Mouse (Mus musculus): Measurements from ENCODE around the gene Tle4. TPM values are rescaled to one million over a fixed set of nuclear protein-coding genes. Genes with fewer than 3 reads are reported as not detected.
"Not testable (repeated sequence)": the region's sequence is repeated elsewhere in the genome, so short reads cannot be mapped to it uniquely, and the experiment has no call there.

The Tle4 gene
- total RNA-seq (2017): 41.7 and 43.0 TPM in 2 replicates

DNA sequence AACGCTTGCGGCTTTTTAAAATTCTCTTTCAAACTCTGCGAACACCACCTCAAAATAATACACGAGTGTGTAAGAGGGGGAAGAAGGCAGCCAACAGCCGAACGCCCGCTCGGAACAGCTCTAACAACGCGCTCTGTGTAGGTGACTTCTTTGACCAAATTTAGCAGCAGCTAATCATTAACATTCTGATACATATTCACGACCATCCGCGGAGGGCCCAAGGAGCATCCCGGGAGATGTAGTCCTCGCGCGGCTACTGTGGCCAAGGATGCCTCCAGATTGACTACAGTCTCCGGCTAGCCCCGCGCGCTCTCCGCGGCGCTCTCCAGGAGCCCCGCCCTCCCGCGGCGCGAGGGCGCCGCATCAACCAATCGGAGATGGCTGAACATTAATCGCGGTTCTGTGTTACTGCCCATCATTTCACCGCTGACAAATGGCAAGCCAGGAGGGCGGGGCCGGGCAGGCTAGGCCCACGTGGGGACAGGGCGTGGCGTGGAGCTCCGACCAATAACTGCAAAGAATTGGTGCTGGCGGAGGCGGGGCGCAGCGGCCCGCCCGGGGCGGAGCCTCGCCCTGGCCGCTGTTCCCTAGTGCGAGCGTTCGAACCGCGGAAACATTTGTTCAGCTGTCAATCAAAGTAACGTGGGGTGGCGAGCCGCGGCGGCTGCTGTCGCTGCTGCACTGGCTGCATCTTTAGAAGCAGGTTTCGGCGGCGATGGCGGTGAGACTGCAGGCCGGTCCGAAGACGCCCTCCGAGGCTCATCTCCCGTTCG, at the start of gene Tle4:
Tle4 (minus strand) TSS at position 135 of the 773 bp plus-strand sequence.
- ATAC-seq (ENCODE audit: extremely low read depth, insufficient number of reproducible peaks, low FRiP score, poor library complexity, severe bottlenecking): peak; percentile 89

DNA sequence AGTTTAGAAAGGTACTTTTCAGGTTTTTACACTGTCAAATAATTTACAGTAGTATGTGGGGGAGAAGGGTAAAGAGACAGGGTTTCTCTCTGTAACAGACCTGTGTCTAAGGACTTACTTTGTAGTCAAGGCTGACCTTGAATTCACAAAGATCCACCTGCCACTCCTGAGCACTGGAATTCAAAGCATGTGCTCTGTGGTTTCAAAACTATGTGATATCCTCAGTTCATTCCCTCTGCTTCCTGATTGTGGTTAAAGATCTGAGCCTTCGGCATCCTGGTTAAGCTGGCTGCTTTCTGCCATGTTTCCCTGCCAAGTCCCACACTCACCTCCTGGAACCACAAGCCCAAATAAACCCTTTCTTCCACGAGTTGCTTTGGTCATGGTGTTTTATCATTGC, 47.8 kb upstream of the Tle4 start:
- ATAC-seq (ENCODE audit: extremely low read depth, insufficient number of reproducible peaks, low FRiP score, poor library complexity, severe bottlenecking): no peak

GRCm38 (mm10) chr19:14644756-14645155, 46.9 kb upstream of the Tle4 start:
- ATAC-seq (ENCODE audit: extremely low read depth, insufficient number of reproducible peaks, low FRiP score, poor library complexity, severe bottlenecking): no peak

DNA sequence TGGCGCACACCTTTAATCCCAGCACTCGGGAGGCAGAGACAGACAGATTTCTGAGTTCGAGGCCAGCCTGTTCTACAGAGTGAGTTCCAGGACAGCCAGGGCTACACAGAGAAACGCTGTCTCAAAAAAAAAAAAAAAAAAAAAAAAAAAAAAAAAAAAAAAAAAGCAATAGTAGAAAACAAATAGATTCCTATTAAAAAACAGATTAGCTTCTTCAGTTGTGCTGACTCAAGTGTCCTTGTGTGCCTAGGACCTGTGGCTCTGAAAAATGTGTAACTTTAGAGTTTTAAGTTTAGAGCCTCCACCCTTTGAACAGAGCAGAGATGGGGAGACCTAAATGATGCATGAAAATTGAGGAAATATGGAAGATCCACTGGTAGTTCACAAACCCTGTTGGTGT, 45.2 kb upstream of the Tle4 start:
- ATAC-seq (ENCODE audit: extremely low read depth, insufficient number of reproducible peaks, low FRiP score, poor library complexity, severe bottlenecking): not testable (repeated sequence)

DNA sequence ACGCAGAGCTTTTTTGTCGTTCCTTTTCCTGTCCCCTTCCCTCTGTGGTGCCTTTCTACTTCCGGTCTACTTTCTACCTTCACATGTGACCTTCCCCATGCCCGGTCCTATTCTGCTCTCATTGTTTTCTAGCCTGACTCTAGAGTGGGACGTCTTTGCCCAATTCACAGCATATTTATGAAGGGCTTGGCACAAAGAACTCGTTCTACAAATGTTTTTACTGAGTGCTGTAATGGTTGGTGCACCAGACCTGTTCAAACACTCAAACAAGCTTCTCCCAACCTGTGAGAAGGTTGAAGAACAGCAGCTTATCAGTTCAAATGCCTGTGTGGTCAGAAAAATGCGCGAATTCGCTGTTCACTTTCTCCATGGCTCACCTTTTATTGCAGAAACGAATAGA, 44.8 kb upstream of the Tle4 start:
- no peak for ATAC-seq (ENCODE audit: extremely low read depth, insufficient number of reproducible peaks, low FRiP score, poor library complexity, severe bottlenecking)

- ATAC-seq (ENCODE audit: extremely low read depth, insufficient number of reproducible peaks, low FRiP score, poor library complexity, severe bottlenecking): no peak
Measured at GRCm38 (mm10) chr19:14635213-14635928, 37.5 kb upstream of the Tle4 start.

DNA sequence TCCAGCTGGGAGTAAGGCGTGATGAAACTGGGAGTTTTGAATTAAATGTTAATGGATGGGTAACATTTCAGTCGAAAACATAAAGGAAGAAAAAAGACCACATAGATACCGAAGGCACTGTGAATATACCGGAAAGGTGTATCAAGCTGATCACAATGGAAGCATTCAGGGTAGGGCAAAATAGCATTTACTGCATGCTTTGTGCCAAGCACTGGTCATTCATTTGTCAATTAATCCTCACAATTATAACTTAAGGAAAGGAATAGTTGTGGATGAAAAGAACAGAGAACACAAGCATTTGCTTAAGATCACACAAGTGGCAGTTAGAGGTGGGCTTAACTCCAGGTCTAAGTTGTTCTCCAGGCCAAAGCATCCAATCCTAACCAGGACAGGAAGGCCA, 25.5 kb upstream of the Tle4 start:
- no peak for ATAC-seq (ENCODE audit: extremely low read depth, insufficient number of reproducible peaks, low FRiP score, poor library complexity, severe bottlenecking)

DNA sequence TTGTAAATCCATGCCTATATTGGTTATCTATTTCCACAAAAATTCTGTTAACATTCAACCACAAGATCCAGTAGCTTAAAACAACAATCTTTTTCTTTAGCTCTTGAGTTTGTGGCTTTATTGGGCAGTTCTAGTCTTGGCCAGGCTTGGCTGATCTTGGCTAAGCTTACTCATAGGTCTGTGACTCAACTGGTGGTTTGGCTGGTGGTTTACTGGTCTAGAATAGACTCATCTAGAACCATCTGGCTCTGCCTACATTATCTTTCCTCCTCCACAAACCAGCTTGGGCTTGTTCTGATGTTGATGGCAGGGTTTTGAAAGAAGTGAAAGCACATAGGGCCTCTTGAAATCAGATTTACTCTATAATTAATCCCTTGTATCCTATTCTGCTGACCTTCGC, 22.7 kb upstream of the Tle4 start:
- ATAC-seq (ENCODE audit: extremely low read depth, insufficient number of reproducible peaks, low FRiP score, poor library complexity, severe bottlenecking): no peak

DNA sequence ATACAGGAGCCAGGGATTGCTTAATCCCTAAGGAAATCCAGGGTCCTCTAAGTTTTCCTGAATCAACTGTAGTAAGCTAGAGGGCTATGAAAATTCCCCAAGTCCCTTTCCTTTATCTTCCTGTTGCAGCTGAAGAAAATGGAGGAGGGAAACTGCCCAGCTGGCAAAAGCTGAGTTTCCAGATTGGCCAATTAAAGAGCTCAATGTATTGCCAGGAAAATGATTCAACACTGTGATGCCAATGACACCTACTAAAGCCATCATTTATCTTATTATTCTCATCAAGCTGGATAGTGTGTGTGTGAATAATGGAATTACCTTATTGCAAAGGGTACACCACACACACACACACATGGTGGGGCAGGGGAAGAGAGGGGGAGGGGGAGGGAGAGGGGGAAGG, 22.0 kb upstream of the Tle4 start:
- ATAC-seq (ENCODE audit: extremely low read depth, insufficient number of reproducible peaks, low FRiP score, poor library complexity, severe bottlenecking): no peak

GRCm38 (mm10) chr19:14614816-14615215, 17.0 kb upstream of the Tle4 start:
- no peak for ATAC-seq (ENCODE audit: extremely low read depth, insufficient number of reproducible peaks, low FRiP score, poor library complexity, severe bottlenecking)

DNA sequence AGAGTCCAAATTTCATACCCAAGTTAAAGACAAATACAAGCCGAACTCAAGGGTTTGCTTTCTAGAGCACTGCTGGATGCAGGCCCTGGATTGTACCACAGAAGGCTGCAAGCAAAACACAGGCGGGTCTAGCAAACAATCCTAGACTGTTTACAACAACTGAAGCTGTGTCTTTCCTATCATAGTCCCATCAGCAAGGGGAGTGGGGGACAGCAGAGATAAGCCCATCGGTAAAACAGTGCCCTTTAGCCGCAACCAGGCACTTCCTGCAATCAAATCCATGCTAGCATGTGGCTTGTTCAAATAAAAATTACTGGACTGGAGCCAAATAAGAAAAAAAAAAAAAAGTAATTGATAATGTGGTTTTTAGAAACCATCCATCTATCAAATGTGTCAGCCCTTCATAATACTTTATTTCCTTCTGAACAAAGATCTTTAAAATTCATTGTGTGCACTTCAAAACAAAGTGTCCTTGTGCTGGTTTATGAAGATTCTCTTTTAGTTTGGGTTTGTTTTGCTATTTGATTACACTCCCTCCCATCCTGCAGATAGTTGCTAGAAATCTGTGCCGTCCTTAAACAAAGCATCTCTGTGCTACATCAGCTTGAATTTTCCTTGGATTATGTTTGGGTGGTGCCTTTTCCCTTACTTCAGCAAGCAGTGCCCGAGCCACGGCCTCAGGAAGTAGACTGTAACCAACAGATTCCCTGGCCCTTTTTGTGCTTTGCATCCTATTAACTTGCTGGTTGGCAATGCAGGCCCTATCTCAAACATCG, 12.9 kb upstream of the Tle4 start:
- no peak for ATAC-seq (ENCODE audit: extremely low read depth, insufficient number of reproducible peaks, low FRiP score, poor library complexity, severe bottlenecking)

DNA sequence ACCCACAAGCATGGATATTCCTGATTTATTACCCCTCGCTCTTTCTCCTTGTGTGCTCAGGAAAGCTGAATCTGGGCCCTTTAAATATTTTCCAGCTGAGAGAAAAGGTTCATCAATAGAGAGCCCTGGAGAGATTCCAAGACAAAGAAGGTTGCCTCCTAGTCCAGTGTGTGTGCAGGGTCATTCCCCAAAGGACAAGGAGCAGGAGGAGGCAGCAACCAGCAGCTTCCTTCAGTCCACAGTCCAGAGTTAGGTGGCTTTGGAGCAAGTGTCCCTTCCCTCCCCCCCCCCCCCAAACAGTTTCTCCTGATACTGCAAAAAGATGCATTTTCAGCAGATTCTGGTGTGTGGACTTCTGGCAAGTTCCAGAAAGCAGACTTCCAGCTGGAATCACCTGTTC, 3.0 kb upstream of the Tle4 start:
- ATAC-seq (ENCODE audit: extremely low read depth, insufficient number of reproducible peaks, low FRiP score, poor library complexity, severe bottlenecking): no peak

DNA sequence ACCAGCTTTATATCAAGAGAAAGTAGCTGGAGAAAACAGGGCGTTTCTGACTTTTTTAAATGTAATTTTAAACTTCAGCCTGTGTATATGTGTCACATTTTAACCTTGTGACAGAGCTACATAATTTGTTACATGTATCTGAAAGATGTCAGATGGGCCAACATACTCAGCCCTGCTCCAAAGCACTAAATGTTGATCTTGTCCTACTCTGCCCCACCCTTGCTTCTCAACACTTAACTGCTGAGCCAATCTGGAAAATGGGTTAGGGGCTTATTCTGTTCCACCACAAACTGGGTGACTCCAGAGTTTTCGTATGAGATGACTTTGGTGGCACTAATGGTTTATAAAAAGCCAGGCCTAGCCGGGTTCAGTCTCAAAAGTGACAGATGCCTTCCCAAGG, 2.5 kb upstream of the Tle4 start:
- no peak for ATAC-seq (ENCODE audit: extremely low read depth, insufficient number of reproducible peaks, low FRiP score, poor library complexity, severe bottlenecking)

DNA sequence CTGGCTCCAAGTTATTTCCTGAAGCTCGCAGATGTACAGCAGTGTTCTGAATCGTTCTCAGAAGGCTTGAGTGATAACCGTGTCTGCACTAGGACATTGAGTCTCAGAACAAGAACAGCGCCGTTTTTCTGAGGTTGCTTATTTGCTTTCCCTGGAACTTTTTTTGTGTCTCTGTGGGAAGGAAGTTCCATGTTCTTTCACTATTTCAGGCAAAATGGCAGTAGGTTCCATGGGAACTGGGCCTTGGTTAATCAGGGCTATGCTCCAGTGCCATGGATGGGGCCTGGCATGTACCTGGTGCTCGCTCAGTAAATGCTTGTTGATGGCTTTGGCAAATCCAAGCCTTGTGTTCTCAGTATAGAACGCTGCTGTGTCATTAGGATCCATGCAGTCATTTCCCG, 2.0 kb upstream of the Tle4 start:
- ATAC-seq (ENCODE audit: extremely low read depth, insufficient number of reproducible peaks, low FRiP score, poor library complexity, severe bottlenecking): no peak

- ATAC-seq (ENCODE audit: extremely low read depth, insufficient number of reproducible peaks, low FRiP score, poor library complexity, severe bottlenecking): no peak
Measured at GRCm38 (mm10) chr19:14598690-14599288, 938 bp upstream of the Tle4 start.

GRCm38 (mm10) chr19:14596941-14597916, 622 bp downstream of the Tle4 start:
- ATAC-seq (ENCODE audit: extremely low read depth, insufficient number of reproducible peaks, low FRiP score, poor library complexity, severe bottlenecking): no peak

DNA sequence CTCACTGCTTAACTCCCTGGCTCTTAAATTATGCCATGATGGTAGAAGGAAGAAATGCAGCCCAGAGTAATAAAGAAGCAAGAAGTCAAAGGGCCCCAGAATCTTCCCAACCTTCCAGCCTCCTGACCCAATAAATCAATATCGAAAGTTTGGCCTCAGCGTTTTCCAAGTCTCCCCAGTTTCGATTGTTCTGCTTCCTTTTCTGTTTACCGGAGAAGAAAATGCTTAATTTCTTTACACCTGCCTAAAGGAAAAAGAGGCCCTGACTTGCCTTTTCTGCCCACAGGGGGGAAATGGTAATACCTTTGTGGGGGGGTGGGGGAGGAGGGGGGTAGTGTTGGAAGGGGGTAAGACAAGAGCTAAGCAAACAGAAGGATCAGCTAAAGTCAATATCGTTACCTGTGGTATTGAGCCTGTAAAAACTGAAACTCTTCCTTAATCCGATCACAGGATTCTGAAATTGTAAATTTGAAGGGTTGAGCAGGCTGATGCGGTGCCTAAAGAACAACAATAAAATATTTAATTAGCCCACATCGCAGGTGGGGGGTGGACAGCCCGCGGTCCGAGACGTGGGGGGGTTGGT, 1.4 kb downstream of the Tle4 start:
- ATAC-seq (ENCODE audit: extremely low read depth, insufficient number of reproducible peaks, low FRiP score, poor library complexity, severe bottlenecking): no peak

GRCm38 (mm10) chr19:14595390-14595997, 2.4 kb downstream of the Tle4 start:
- no peak for ATAC-seq (ENCODE audit: extremely low read depth, insufficient number of reproducible peaks, low FRiP score, poor library complexity, severe bottlenecking)
